Mouse (Mus musculus) C2C12 (cell line): ENCODE results near the gene Axin2. TPM values are rescaled to one million over a fixed set of nuclear protein-coding genes. Genes with fewer than 3 reads are reported as not detected.

Source experiments
- H3K27me3 ChIP-seq: one replicate; pipeline ENCODE4 v1.6.1; 2011; ENCODE audit not compliant: control insufficient read depth, insufficient read depth, insufficient read length
- H3K36me3 ChIP-seq: one replicate; pipeline ENCODE4 v1.6.1; 2011; ENCODE audit not compliant: control insufficient read depth, insufficient read depth
- H3K4me3 ChIP-seq: one replicate; pipeline ENCODE4 v1.5.1; 2011; ENCODE audit warnings: mild to moderate bottlenecking, control low read depth; ENCODE audit not compliant: poor library complexity, insufficient read depth, severe bottlenecking
- H3K79me2 ChIP-seq: one replicate; pipeline ENCODE4 v1.6.1; 2011; ENCODE audit not compliant: control insufficient read depth, insufficient read depth
- H3K79me3 ChIP-seq: one replicate; pipeline ENCODE4 v1.6.1; 2011; ENCODE audit warnings: low read depth, control low read depth
- H3ac ChIP-seq: one replicate; pipeline ENCODE3; 2011; ENCODE audit warnings: low read depth; ENCODE audit not compliant: control insufficient read depth, insufficient read length
- CEBPB ChIP-seq: IDR thresholded peaks from one replicate; pipeline ENCODE4 v1.6.1; 2011; ENCODE audit warnings: low read depth, mild to moderate bottlenecking, control low read depth, moderate library complexity
- CTCF ChIP-seq: IDR thresholded peaks from one replicate; pipeline ENCODE4 v1.5.1; 2011; ENCODE audit not compliant: control insufficient read depth, insufficient read depth, insufficient read length
- FOSL1 ChIP-seq: IDR thresholded peaks from one replicate; pipeline ENCODE4 v1.8.0; 2011; ENCODE audit warnings: mild to moderate bottlenecking, low read length; ENCODE audit not compliant: poor library complexity, insufficient read depth, severe bottlenecking
- MAX ChIP-seq: IDR thresholded peaks from one replicate; pipeline ENCODE4 v1.6.1; 2011; ENCODE audit warnings: mild to moderate bottlenecking, control low read depth
- MYOD1 ChIP-seq: IDR thresholded peaks from one replicate; pipeline ENCODE4 v1.6.1; 2011; ENCODE audit warnings: low read depth; ENCODE audit not compliant: control insufficient read depth, insufficient read length
- MYOG ChIP-seq: IDR thresholded peaks from one replicate; pipeline ENCODE4 v1.6.1; 2011; ENCODE audit not compliant: control insufficient read depth, insufficient read length; ENCODE audit errors: extremely low read depth
- USF1 ChIP-seq: IDR thresholded peaks from one replicate; pipeline ENCODE4 v1.6.1; 2011; ENCODE audit warnings: low read depth, mild to moderate bottlenecking, control low read depth, moderate library complexity
- polyA plus RNA-seq: library from polyadenylated mRNA; unstranded; fragments of >200 nt; fragmentation: generic; extraction: Trizol; gene quantifications from one replicate; pipeline ENCODE4 v1.2.1, GENCODE M21; 2012; ENCODE audit warnings: missing spikeins

The Axin2 gene
- polyA plus RNA-seq, 1 experiment = 0.16 TPM

DNA sequence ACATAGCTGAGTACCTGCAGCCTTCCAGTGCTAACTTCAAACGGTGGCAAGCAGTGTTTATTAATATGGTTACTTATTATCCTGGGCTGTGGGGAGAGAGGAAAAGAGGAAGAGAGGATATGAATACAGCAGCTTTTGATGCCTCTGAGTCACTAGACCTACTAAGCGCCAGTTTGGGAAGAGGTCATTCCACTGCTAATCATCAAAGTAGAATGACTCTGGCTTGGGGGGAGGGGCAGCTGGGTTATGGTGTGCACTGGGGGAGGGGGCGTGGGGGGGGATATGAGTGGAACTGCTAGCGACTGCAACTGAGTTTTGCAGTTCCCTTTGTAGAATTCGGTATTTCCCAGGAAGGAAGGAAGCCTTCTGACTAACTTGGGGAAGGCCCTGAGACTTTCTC is 4.2 kb downstream of the Axin2 start:
- Histone ChIP-seq H3K36me3 (no peaks in the 10 kb centered on the region), H3K27me3 (peaks cover 23% of the 10 kb centered on the region), H3K79me3 (no peaks in the 10 kb centered on the region), H3K4me3 (no peak overlapping the region), H3ac (no peak overlapping the region), H3K79me2 (no peaks in the 10 kb centered on the region)
- TF ChIP-seq CEBPB (no peak), MYOD1 (no peak), MAX (no peak), MYOG (no peak), FOSL1 (no peak), CTCF (no peak), USF1 (no peak)

- Histone ChIP-seq H3ac (no peak overlapping the region), H3K36me3 (no peaks in the 10 kb centered on the region), H3K79me3 (no peaks in the 10 kb centered on the region), H3K27me3 (peaks cover 23% of the 10 kb centered on the region), H3K79me2 (no peaks in the 10 kb centered on the region), H3K4me3 (no peak overlapping the region)
- TF ChIP-seq MYOG (no peak), CTCF (peak; percentile 44), FOSL1 (no peak)
These were observed 5.1 kb downstream of the Axin2 start for GRCm38 (mm10) chr11:108925202-108925601.

- H3K27me3 ChIP-seq = peaks cover 23% of the 10 kb centered on the region
- TF ChIP-seq CTCF (no peak), USF1 (no peak), CEBPB (no peak), MAX (no peak), MYOD1 (no peak), FOSL1 (no peak), MYOG (no peak)
- H3K79me3 ChIP-seq = no peaks in the 10 kb centered on the region
- H3K79me2 ChIP-seq = no peaks in the 10 kb centered on the region
- no peaks in the 10 kb centered on the region for H3K36me3 ChIP-seq
- no peak overlapping the region for H3ac ChIP-seq
- H3K4me3 ChIP-seq = no peak overlapping the region
These were observed 5.7 kb downstream of the Axin2 start for GRCm38 (mm10) chr11:108925826-108926225.

- no peak overlapping the region for H3K4me3 ChIP-seq
- no peak for TF ChIP-seq CTCF
- TF ChIP-seq CEBPB = no peak
- no peak for TF ChIP-seq MYOG
- no peak for TF ChIP-seq USF1
- no peak for TF ChIP-seq MAX
- no peak for TF ChIP-seq MYOD1
- TF ChIP-seq FOSL1 = no peak
- H3K36me3 ChIP-seq = no peaks in the 10 kb centered on the region
- no peak overlapping the region for H3ac ChIP-seq
- no peaks in the 10 kb centered on the region for H3K79me2 ChIP-seq
- peaks cover 18% of the 10 kb centered on the region for H3K27me3 ChIP-seq
- no peaks in the 10 kb centered on the region for H3K79me3 ChIP-seq
These were observed 6.4 kb downstream of the Axin2 start for GRCm38 (mm10) chr11:108926345-108927092.

GRCm38 (mm10) chr11:108927093-108927444 is 6.9 kb downstream of the Axin2 start:
- H3K27me3 ChIP-seq = peaks cover 12% of the 10 kb centered on the region
- no peak overlapping the region for H3K4me3 ChIP-seq
- TF ChIP-seq CTCF (no peak), FOSL1 (no peak), CEBPB (no peak), USF1 (no peak), MAX (no peak), MYOD1 (no peak), MYOG (no peak)
- no peaks in the 10 kb centered on the region for H3K36me3 ChIP-seq
- H3ac ChIP-seq = no peak overlapping the region
- H3K79me3 ChIP-seq = no peaks in the 10 kb centered on the region
- H3K79me2 ChIP-seq = no peaks in the 10 kb centered on the region

- TF ChIP-seq MYOD1 (no peak), FOSL1 (no peak), CEBPB (no peak), MAX (no peak), CTCF (no peak), MYOG (no peak), USF1 (no peak)
- Histone ChIP-seq H3K36me3 (no peaks in the 10 kb centered on the region), H3K27me3 (peaks cover 5% of the 10 kb centered on the region), H3K79me3 (no peaks in the 10 kb centered on the region), H3ac (no peak overlapping the region), H3K4me3 (no peak overlapping the region), H3K79me2 (no peaks in the 10 kb centered on the region)
These were observed 7.9 kb downstream of the Axin2 start for GRCm38 (mm10) chr11:108928096-108928495.
